Mouse (Mus musculus) CH12.LX (cell line): ENCODE measurements around the gene Gsta4. TPM values are rescaled to one million over a fixed set of nuclear protein-coding genes. Genes with fewer than 3 reads are reported as not detected.

ENCODE experiments used
- DNase-seq: peaks from one replicate; pipeline ENCODE4 v3.0.0-alpha.2; 2013; ENCODE audit errors: extremely low read depth
- H3K27ac ChIP-seq: 2 replicates; pipeline ENCODE4 v1.5.1; 2012; ENCODE audit warnings: low read depth, mild to moderate bottlenecking, control low read depth, moderate library complexity; ENCODE audit not compliant: insufficient read depth
- H3K27me3 ChIP-seq: replicated peaks from 2 replicates; pipeline ENCODE3; 2012; ENCODE audit warnings: inconsistent platforms
- H3K36me3 ChIP-seq, 2 experiments: replicated peaks in 1 of 2; 2 replicates each; pipeline versions ENCODE3 to v1.6.1; 2012; ENCODE audit warnings: inconsistent platforms in 1 of 2, low read length in 1 of 2, mild to moderate bottlenecking in 1 of 2, mixed read lengths in 1 of 2, moderate library complexity in 1 of 2; ENCODE audit not compliant: control insufficient read depth in 1 of 2, insufficient read depth in 1 of 2
- H3K4me1 ChIP-seq, 2 experiments: 2 replicates each; pipeline ENCODE4 v1.6.1; 2012; ENCODE audit warnings: inconsistent platforms in 1 of 2, moderate library complexity in 1 of 2; ENCODE audit not compliant: insufficient read depth in 2 of 2, control insufficient read depth in 1 of 2
- H3K4me2 ChIP-seq: 2 replicates; pipeline ENCODE4 v1.6.1; 2012; ENCODE audit warnings: low read depth, mild to moderate bottlenecking, control low read depth; ENCODE audit not compliant: poor library complexity, insufficient read depth, severe bottlenecking
- H3K4me3 ChIP-seq, 3 experiments: fragments of 150-350 bp in 1 of 3; sonication (generic) in 1 of 3; replicated peaks in 1 of 3; 2 replicates each; pipeline versions ENCODE3 to v1.5.1; 2011 to 2012; ENCODE audit warnings: low read depth in 2 of 3, low read length in 2 of 3, mild to moderate bottlenecking in 2 of 3, moderate library complexity in 2 of 3, control low read depth in 1 of 3, improper control_type of control experiment in 1 of 3, inconsistent platforms in 1 of 3, mixed read lengths in 1 of 3; ENCODE audit not compliant: poor library complexity in 1 of 3
- H3K79me2 ChIP-seq: replicated peaks from 2 replicates; pipeline ENCODE4 v1.6.1; 2012; ENCODE audit warnings: mild to moderate bottlenecking, moderate library complexity; ENCODE audit not compliant: control insufficient read depth, poor library complexity, insufficient read depth, severe bottlenecking; ENCODE audit errors: extremely low read depth
- H3K9ac ChIP-seq: 2 replicates; pipeline ENCODE4 v1.6.1; 2012; ENCODE audit warnings: low read depth, mild to moderate bottlenecking, control low read depth, moderate library complexity; ENCODE audit not compliant: insufficient read depth
- H3K9me3 ChIP-seq: replicated peaks from 2 replicates; pipeline ENCODE3; 2012; ENCODE audit warnings: low read length, inconsistent platforms, mixed read lengths
- BHLHE40 ChIP-seq: IDR thresholded peaks from 2 replicates; pipeline ENCODE4 v1.6.1; 2011; ENCODE audit warnings: mild to moderate bottlenecking, low read depth, low read length, improper control_type of control experiment
- CTCF ChIP-seq, 2 experiments: IDR thresholded peaks in 1 of 2; conservative IDR thresholded peaks in 1 of 2; 2 replicates each; pipeline ENCODE4 v1.5.1; 2011 to 2012; ENCODE audit warnings: low read depth in 2 of 2, low read length in 2 of 2, improper control_type of control experiment in 1 of 2, inconsistent platforms in 1 of 2, mild to moderate bottlenecking in 1 of 2, moderate library complexity in 1 of 2
- E2F4 ChIP-seq: IDR thresholded peaks from 2 replicates; pipeline ENCODE4 v1.6.1; 2011; ENCODE audit warnings: low read depth, low read length, improper control_type of control experiment; ENCODE audit not compliant: insufficient replicate concordance
- ELF1 ChIP-seq: IDR thresholded peaks from 2 replicates; pipeline ENCODE4 v1.6.1; 2014; ENCODE audit warnings: low read depth, mild to moderate bottlenecking, inconsistent platforms, low read length, improper control_type of control experiment
- EP300 ChIP-seq: IDR thresholded peaks from 2 replicates; pipeline ENCODE4 v1.6.1; 2011; ENCODE audit warnings: low read length, improper control_type of control experiment
- GABPA ChIP-seq: IDR thresholded peaks from 2 replicates; pipeline ENCODE4 v1.6.1; 2012; ENCODE audit warnings: low read depth, low read length, improper control_type of control experiment, inconsistent platforms; ENCODE audit not compliant: insufficient replicate concordance
- HCFC1 ChIP-seq: IDR thresholded peaks from 2 replicates; pipeline ENCODE4 v1.6.1; 2012; ENCODE audit warnings: low read depth, mild to moderate bottlenecking, inconsistent platforms, low read length, improper control_type of control experiment
- IRF4 ChIP-seq: IDR thresholded peaks from 2 replicates; pipeline ENCODE4 v1.6.1; 2014; ENCODE audit warnings: low read depth, mild to moderate bottlenecking, inconsistent platforms, low read length, improper control_type of control experiment
- KAT2A ChIP-seq: IDR thresholded peaks from 2 replicates; pipeline ENCODE4 v1.6.1; 2012; ENCODE audit warnings: low read length, improper control_type of control experiment, inconsistent platforms; ENCODE audit not compliant: insufficient replicate concordance
- MAFK ChIP-seq: IDR thresholded peaks from 2 replicates; pipeline ENCODE4 v1.6.1; 2011; ENCODE audit warnings: low read length, improper control_type of control experiment; ENCODE audit not compliant: insufficient replicate concordance
- MAX ChIP-seq: IDR thresholded peaks from 2 replicates; pipeline ENCODE4 v1.6.1; 2011; ENCODE audit warnings: low read length, improper control_type of control experiment
- MXI1 ChIP-seq: IDR thresholded peaks from 2 replicates; pipeline ENCODE4 v1.6.1; 2011; ENCODE audit warnings: mild to moderate bottlenecking, low read depth, low read length, improper control_type of control experiment
- MYC ChIP-seq: IDR thresholded peaks from 2 replicates; pipeline ENCODE4 v1.6.1; 2011; ENCODE audit warnings: low read depth, mild to moderate bottlenecking, improper control_type of control experiment, low read length
- NELFE ChIP-seq: IDR thresholded peaks from 2 replicates; pipeline ENCODE4 v1.6.1; 2011; ENCODE audit warnings: low read depth, low read length, improper control_type of control experiment
- NRF1 ChIP-seq: IDR thresholded peaks from 2 replicates; pipeline ENCODE4 v1.6.1; 2014; ENCODE audit warnings: low read depth, mild to moderate bottlenecking, inconsistent platforms, low read length, improper control_type of control experiment, moderate library complexity
- POLR2AphosphoS2 ChIP-seq: IDR thresholded peaks from 2 replicates; pipeline ENCODE4 v1.6.1; 2011; ENCODE audit warnings: low read depth, low read length, improper control_type of control experiment
- RAD21 ChIP-seq: IDR thresholded peaks from 2 replicates; pipeline ENCODE4 v1.6.1; 2011; ENCODE audit warnings: low read depth, mild to moderate bottlenecking, low read length, improper control_type of control experiment, moderate library complexity
- SIN3A ChIP-seq: IDR thresholded peaks from 2 replicates; pipeline ENCODE4 v1.6.1; 2012; ENCODE audit warnings: low read length, improper control_type of control experiment, inconsistent platforms
- SMC3 ChIP-seq: IDR thresholded peaks from 2 replicates; pipeline ENCODE4 v1.6.1; 2011; ENCODE audit warnings: low read depth, low read length, improper control_type of control experiment
- TCF12 ChIP-seq: IDR thresholded peaks from 2 replicates; pipeline ENCODE4 v1.6.1; 2014; ENCODE audit warnings: low read depth, mild to moderate bottlenecking, inconsistent platforms, low read length, improper control_type of control experiment
- USF2 ChIP-seq: conservative IDR thresholded peaks from 2 replicates; pipeline ENCODE4 v1.6.1; 2011; ENCODE audit warnings: low read depth, low read length, improper control_type of control experiment
- ZKSCAN1 ChIP-seq: IDR thresholded peaks from 2 replicates; pipeline ENCODE4 v1.6.1; 2012; ENCODE audit warnings: low read depth, inconsistent platforms, low read length, improper control_type of control experiment, borderline replicate concordance
- ZMIZ1 ChIP-seq: IDR thresholded peaks from 2 replicates; pipeline ENCODE4 v1.6.1; 2012; ENCODE audit warnings: low read depth, mild to moderate bottlenecking, inconsistent platforms, low read length, improper control_type of control experiment
- ZNF384 ChIP-seq: IDR thresholded peaks from 2 replicates; pipeline ENCODE4 v1.6.1; 2012; ENCODE audit warnings: low read depth, low read length, improper control_type of control experiment, inconsistent platforms
- dilution Hi-C: fragments of 300-500 bp; cut with MboI; formaldehyde crosslinking; loops from 2 replicates; pipeline ENCODE4 v1.14.3; 2020; ENCODE audit warnings: low sequenced_read_pairs; ENCODE audit not compliant: extremely low pct_unique_long_range_greater_than_20kb, extremely low pct_ligation_motif_present
- in situ Hi-C: fragments of 300-500 bp; cut with MboI; formaldehyde crosslinking; loops from 3 replicates; pipeline ENCODE4 v1.14.3; 2019; ENCODE audit warnings: low sequenced_read_pairs, low pct_ligation_motif_present, low pct_unique_long_range_greater_than_20kb, mixed read lengths
- polyA plus RNA-seq: library from polyadenylated mRNA; unstranded; fragments of >175 nt; gene quantifications from 2 replicates; pipeline ENCODE4 v1.2.1, GENCODE M21; 2012; ENCODE audit warnings: low read depth; ENCODE audit not compliant: insufficient read length
- total RNA-seq, 2 experiments: library from RNA; depleted of rRNA; stranded (reverse); fragments of 300-350 nt in 1 of 2; fragments of >200 nt in 1 of 2; gene quantifications; 2 replicates each; pipeline ENCODE4 v1.2.3; 2012 to 2014

Gsta4 gene
- total and polyA plus RNA-seq, 3 experiments, result 0.47 to 0.85 TPM; not detected in 1

DNA sequence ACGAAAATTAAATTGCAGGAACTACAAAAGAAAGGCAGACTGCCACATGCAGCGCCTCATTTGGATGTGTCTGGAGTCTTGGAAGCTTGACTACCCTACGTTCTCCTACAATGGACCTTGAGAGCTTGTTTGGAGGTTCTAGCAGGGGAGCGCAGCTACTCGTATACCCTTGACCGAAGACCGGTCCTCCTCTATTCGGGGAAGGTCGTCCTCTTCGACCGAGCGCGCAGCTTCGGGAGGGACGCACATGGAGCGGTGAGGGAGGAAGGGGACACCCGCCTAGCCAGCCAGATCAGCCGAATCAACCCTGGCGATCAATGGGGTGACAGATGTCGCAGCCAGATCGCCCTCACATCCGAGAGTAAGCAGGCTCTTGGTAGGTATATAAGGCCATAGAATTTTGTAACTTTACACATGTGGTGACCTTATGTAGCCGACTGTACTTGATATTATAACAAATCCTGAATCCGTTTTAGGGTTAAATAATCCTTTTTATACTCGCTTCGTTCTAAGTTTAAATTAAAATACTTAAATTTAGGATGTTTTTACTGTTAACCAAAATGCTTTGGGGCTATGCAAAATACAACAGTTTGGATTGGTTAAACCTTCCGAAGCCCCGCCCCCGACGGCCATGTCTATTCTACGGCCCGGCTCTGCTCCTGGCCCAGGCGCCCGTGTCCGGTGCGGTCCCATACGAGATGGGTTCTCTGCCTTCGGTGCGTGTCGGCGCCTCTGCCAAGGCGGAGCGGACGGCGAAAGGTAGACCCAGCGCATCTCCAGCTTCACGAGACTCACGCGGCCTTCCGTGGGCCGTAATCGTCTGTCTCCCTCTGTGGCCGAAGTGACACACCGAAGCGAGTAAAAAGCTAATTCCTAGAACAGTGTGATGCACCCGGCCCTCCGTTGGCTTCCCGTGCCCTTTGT lies 7.0 kb upstream of the Gsta4 start (continued):
- no peak for TF ChIP-seq ZKSCAN1

DNA sequence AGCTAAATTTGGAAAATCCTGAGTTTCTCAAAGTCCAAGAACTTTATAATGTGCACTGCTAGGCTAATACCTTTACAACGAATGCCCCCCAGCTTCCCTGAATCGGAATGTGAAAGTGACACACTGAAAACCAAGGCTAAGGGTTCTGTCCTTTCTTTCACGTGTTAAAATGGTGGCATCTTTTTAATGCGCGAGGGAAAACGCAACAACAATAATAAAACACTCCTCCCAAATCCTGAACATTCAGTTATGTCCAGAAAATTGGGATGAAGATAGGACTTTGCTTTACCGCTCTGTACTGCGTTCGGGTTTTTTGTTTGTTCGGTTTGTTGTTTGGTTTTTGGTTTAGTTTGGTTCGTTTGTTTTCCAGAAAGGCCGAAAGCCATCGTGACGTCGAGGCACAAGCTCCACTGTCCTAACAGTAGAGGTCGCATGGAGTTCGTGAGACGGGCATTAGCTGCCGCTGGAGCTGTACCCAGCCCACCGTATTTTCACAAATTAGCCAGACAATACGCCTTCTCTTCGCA lies 6.3 kb upstream of the Gsta4 start:
- no peak for TF ChIP-seq USF2
- TF ChIP-seq TCF12, result no peak
- TF ChIP-seq NELFE, result no peak
- TF ChIP-seq BHLHE40, result peak; percentile 58
- TF ChIP-seq GABPA, result no peak
- no peak for TF ChIP-seq POLR2AphosphoS2
- peak; percentile 67 for TF ChIP-seq RAD21
- TF ChIP-seq MXI1, result peak; percentile 70; the same call in 1 of the 2 replicates
- TF ChIP-seq MAX, result no peak; the same call in none of the 2 replicates
- TF ChIP-seq IRF4, result no peak
- no peak for TF ChIP-seq ELF1
- TF ChIP-seq SIN3A, result no peak; the same call in 1 of the 2 replicates
- no peak for TF ChIP-seq MAFK
- TF ChIP-seq HCFC1, result no peak
- TF ChIP-seq E2F4, result no peak
- TF ChIP-seq KAT2A, result no peak
- no peak for TF ChIP-seq ZNF384
- no peak for TF ChIP-seq ZMIZ1
- TF ChIP-seq SMC3, result peak; percentile 62
- TF ChIP-seq CTCF (conservative IDR thresholded peaks at IDR 0.05 in 1 of 2, IDR thresholded peaks at IDR 0.05 in 1 of 2; ENCODE audit: low read depth in 2 of 2, low read length in 2 of 2), result peak; percentile 28 to 83; a peak in 3 of 4 replicates
- TF ChIP-seq MYC, result peak; percentile 6; the same call in 1 of the 2 replicates
- no peak for TF ChIP-seq ZKSCAN1
- no peak for TF ChIP-seq EP300
- TF ChIP-seq NRF1, result no peak
- TF ChIP-seq, all 38 proteins: peak for 6
- dilution Hi-C loops, result no loop called here
- no peaks in the 10 kb centered on the region for H3K27me3 ChIP-seq

More for the DNA sequence above, 6.3 kb upstream of the Gsta4 start:
- peak; percentile 83 for DNase-seq
- peak overlapping the region; percentile 78 for H3K9ac ChIP-seq
- no peaks in the 10 kb centered on the region for H3K36me3 ChIP-seq
- peaks cover 3% of the 10 kb centered on the region for H3K9me3 ChIP-seq
- peak overlapping the region; percentile 95 for H3K27ac ChIP-seq
- H3K4me3 ChIP-seq, result peak overlapping the region; percentile 72 to 77 (median 75)
- H3K4me2 ChIP-seq, result peak overlapping the region; percentile 81; the same call in 1 of the 2 replicates
- in situ Hi-C loops, result no loop called here
- no peaks in the 10 kb centered on the region for H3K79me2 ChIP-seq
- peaks cover 3 to 9% of the 10 kb centered on the region in 2 experiments; a peak in 3 of 4 replicates for H3K4me1 ChIP-seq
